Mouse (Mus musculus) erythroid progenitor cell, adult 5-6 weeks (primary cell): Measurements from ENCODE around the gene Dnaaf5. TPM values are rescaled to one million over a fixed set of nuclear protein-coding genes. Genes with fewer than 3 reads are reported as not detected.

Experiments
- ATAC-seq: replicated peaks from 2 replicates; pipeline ENCODE4 v1.8.0; 2016; ENCODE audit warnings: moderate number of reproducible peaks, mild to moderate bottlenecking, moderate TSS enrichment, inconsistent platforms; ENCODE audit not compliant: poor library complexity, low FRiP score, severe bottlenecking
- total RNA-seq, 2 experiments: library from RNA; stranded (forward) in 1 of 2; stranded (reverse) in 1 of 2; fragments of 150-400 nt in 1 of 2; fragments of 186-747, 209-891 nt in 1 of 2; gene quantifications; 2 replicates each; pipeline versions ENCODE4 v1.2.3 to v1.2.4; 2015 to 2017; ENCODE audit warnings: low replicate concordance in 2 of 2

Gene Dnaaf5
- total RNA-seq, 2 experiments from 2014 or later: 1.7 to 3.6 TPM

DNA sequence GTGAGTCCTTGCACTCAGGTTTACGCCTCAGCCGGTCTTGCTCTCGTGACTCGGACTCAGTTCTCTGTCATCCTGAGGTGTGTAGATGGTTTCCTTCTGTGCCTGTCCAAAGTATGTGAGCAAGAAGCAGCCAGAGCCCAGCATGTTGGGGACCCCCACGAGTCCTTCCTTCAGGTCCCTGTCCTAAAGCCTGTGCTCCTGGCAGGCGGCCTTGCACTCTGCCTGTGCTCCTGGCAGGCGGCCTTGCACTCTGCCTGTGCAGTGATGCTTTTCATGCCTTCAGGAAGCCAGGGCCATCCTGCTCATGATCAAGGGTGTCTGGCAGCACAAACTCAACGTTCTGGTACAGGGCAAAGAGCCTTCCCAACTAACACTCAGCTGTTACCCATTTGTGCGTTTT, 33.6 kb downstream of the Dnaaf5 start:
- no peak for ATAC-seq

DNA sequence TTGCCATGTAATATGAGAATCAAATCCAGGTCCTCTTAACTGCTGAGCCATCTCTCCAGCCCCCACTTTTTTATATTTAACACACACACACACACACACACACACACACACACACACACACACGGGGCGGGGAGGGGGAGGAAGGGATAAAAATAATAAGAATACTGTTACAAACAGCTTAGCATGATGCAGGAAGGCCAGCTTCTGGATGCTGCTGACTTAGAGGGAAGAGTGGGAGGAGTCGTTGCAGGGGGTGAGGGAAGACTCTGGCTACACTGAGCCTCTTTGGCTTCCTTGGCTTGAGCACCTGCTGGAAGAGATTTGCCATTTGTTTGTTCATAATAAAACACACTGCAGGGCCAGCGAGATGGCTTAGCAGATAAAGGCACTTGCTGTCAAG, 34.9 kb downstream of the Dnaaf5 start:
- no peak for ATAC-seq

DNA sequence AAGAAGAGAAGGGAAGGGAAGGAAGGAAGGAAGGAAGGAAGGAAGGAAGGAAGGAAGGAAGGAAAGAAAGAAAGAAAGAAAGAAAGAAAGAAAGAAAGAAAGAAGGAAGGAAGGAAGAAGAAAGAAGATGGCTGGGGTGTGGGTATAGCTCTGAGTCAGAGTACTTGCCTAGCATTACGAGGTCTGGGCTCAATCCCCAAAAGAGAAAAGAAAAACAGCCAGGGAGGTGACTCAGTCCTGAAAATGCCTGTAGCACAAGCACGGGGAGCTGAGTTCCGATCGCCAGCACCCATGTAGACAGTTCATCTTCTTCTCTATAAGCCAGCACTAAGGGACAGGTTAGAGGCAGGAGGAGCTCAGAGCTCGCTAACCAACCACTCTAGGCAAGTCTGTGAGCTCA, 39.7 kb downstream of the Dnaaf5 start:
- no peak for ATAC-seq

DNA sequence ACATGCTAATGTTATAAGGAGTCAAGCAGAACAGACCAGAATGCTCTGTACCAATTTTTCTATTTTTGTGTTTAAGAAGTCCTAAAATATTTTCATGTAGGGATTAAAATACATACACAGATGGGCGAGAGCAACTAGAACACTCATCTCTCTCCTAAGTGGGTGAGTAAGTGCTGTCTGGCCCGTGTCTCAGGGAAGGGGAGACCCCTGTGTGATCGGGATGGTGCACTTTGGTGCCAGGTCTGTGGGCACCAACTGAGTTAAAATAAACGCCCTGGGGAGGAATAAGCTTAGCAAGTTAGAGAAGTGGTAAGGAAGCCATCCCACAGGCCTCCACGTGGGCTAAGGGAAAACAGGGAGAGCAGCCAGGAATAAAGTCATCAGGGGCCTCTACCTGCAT, 40.9 kb downstream of the Dnaaf5 start:
- no peak for ATAC-seq

DNA sequence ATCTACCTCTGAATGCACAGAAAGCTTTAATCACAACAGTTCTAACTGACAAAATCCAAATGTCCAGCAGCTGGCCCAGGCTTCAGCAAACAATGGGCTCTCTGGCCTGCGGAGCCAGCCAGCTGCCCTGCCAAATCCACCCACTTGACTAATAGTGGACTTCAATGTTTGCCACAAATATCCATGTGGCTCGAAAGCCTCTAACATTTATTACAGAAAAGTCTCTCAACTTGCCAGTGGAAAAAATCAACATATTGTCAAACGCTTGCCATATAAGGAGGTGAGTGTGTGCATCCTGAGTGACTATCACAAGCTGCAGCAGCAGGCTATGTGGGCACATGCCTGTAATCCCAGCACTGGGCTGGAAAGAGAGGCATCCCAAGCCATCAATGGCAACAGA, 48.8 kb downstream of the Dnaaf5 start:
- no peak for ATAC-seq

DNA sequence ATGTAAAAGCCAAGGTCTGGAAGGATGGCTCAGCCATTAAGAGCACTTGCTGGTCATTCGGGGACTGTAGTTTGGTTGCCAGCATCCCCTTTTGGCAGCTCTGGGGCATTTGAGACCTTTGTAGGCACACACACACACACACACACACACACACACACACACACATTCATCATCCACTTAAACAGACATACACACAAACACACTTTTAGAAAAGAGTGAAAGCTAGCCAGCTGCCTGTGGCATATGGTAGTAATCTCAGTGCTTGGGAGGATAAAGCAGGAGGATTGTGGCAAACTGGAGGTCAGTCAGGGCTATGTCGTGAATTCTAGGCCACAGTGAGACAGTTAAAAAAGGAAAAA, 49.6 kb downstream of the Dnaaf5 start:
- no peak for ATAC-seq

DNA sequence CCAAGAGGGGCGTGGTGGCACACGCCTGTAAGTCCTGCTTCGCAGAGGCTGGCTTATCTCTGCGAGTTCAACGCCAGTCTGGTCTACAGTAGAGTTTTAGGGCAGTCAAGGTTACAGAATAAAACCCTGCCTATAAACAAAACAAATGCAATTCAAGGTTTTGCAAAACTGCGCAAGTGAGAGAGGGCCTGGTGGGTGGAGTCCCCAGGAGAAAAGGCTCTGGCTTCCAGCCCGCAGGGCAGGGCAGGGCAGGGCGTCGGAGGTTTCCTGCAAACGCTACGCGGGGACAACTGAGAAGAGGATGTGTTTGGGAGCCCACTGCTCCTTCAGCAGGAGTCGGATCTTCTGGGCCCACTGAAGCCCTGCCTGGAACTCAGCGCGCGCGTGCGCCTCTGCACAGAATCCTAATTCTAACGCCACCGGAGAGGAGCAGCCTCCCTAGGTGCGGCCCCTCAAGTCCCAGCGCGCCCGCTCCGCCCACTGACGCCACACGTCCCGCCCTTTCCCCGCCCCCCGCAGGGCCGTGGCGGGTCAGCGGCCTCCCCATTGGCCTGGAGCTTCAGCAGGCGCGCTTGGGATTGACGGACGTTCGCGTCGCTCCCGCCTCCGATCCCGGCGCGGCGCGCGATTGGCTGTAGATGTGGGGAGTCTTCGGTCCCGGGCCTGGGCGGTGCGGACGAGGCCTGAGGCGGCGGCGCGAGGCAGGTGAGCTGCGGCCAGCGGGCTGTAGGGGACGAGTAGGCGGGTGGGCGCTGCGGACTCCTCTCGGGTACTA, 50.2 kb downstream of the Dnaaf5 start, which contains the start of gene Sun1:
Sun1 (plus strand) TSS at position 643 of the 775 bp plus-strand sequence.
- peak; percentile 83 for ATAC-seq

DNA sequence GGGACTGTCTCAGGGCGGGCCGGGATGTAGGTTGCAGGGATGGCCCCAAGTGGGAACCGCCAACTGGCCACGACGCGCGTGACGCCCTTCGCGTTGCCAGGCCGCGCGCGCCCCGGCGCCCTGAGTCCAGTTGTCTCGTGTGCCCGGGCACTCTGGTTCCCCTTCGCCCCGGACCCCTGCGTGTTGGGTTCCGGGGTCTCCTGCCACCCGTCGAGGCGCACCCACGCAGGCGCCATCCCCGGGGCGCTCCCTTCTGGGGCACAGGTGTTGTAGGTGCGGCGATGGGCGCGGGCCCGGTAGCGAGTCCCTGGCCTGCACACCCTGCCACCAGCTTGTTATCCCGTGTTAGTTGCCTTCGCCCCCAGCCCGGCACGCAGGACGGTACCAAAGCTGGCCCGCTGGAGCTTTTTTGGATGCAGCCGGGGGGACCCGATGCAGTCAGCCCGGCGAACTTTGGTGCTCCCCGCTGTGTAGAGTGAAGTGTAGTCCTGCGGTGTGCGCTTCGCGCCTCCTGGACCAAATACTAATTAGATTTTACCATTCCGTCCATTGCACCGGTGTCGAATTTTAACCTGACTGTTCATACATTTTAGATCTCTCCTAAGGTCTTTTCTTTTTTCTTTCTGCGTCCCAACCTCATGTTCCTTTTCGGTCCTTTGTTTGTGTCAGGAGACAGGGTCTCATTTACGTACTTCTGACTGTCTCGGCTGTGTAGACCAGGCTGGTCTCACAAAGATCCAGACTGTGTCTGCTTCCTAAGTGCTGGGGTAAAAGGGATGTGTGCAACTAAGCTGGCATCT, 50.9 kb downstream of the Dnaaf5 start:
- no peak; the same call in 1 of the 2 replicates for ATAC-seq

DNA sequence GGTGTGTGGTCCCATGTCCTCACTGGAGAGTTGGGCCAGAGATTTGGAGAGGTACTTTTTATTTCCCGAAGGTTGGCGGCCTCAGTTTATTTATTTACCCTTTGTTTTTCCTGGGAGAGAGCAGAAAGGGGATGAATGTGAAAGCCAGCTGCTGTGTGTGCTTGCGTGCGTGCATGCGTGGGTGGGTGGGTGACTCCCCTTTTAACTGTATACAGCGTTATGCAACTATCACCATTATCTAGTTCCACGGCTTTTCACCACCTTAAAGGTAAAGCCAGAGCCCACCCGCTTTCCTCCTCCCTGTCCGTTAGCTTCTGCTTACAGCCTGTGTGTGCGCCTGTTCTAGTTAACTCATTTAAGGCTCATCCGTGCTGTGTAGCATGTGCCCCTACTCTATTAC, 52.1 kb downstream of the Dnaaf5 start:
- ATAC-seq: no peak

DNA sequence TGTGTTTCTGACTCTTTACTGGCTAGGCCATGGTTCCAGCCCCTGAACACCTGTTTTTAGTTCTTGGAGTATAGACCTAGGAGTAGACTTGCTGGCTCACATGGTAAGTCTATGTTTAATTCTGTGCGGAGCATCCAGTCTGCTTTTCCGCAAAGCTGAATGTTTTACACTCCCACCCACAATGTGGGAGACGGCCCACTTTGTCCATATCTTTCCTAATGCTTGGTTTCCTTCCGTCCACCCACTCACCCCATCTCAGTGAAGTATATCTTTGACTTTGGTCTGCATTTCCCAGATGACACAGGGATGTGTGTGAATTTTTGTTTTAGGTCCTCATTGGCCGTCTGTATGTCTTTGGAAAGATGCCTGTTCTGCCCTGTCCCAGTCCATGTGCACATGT, 53.3 kb downstream of the Dnaaf5 start:
- ATAC-seq: no peak

DNA sequence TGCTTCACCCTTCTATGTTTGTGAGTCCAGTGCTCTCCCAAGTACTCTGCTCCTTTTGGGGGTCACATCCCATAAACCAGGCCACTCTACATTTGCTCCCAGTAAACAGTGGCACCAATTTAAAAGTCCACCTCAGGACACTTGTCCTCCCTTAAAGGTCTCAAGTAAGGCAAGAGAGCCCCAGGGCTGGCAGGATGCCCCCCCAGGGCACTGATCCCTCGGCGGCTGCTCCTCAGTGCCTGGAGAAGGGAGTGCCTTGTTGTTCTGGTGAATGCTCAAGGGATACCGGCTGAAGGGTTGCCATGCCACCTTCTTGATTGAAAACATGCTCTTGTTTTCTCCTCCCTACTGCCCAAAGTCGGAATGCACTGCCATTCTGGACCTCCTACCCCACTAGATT, 56.1 kb downstream of the Dnaaf5 start:
- no peak for ATAC-seq

DNA sequence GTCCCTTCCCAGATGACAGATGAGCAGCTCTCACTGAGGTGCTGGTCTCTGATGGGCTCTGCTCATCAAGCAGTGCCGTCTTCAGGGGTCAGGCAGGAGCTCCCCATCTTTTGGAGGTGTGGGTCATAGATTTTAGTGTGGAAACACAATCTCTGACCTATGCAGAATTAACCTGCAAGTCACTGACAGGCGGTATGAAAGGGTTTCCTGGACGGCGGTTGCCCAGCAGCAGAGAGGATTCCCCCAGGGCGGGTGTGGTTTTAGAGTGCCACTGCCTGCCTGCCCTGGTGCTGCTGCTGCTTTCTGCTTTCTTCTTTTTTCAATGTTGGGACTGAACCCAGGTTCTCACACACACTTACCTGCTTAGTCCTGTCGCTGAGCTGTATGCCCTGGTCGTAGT, 56.5 kb downstream of the Dnaaf5 start:
- no peak for ATAC-seq

DNA sequence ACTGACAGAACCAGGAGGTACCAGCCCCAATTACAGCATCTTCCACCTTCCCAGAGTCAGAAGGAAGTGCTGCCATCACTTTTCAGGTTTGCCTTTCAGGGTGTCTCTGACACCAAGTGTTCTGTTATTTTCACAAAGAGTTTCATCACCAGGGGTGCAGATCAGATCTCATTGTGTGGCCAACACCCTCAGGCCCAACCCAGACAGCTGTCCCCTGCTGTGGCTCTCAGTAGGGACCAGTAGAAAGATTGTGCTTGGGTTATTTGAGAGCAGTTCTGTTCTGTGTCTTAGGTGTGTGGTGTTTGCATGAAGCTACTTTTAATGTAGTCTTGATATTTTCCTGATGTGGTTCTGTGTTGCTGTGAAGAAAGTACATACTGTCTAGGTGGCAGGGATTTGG, 58.2 kb downstream of the Dnaaf5 start:
- ATAC-seq: no peak

DNA sequence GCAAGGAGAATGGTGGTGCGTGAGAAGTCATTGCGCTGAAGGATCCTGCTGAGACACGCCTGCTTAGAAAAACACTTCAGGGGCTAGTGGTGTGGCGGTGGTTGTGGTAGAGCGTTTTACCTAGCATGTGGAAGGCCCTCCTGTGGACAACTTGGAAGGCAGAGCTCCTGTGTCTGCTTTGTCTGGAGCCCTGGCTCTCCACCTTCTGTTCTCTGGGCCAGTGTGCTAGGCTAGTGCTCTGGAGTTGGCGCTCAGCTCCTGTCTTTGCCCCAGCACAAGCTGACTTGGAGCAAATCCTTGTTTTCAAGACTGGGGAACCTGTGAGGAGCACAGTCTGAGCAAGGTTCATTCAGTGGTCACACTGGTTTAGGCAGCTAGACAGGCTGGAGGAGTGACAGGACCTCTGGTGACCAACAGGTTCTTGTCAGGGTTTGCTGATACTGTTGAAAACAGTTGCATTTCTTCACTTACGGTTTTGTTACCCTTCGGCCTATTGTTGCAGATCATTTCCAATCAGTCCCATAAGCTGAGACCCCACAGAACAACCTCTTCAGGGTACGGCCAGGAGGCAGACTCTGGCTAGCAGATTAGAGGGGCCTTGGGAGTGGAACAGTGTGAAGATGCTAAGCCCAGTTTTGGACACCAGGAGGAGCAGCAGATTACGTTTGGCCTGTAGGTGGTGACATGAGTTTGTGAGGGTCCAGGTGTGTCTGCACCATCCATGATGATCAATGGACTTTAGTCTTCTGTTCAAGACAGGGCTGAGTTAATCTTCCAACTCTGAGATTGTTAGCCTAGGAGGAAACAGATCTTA, 59.1 kb downstream of the Dnaaf5 start:
- 0 out of 2 replicates have a peak, but pooled peaks have one; percentile 48 for ATAC-seq

DNA sequence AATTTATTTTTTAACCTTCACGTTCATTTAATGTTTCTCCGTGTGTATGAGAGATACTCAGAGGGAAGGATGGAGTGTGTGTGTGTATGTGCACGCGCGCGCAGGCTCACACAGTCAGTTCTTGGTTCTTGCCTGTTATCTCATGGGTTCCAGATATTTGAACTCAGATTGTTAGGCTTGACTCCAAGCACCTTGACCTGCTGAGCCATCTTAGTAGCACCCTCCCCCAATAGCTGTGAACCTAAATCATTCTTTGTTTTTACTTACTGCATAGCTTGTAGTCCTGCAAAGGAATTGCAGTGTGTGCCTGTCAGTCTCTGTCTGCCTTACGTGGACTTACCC, 59.6 kb downstream of the Dnaaf5 start:
- ATAC-seq: no peak

DNA sequence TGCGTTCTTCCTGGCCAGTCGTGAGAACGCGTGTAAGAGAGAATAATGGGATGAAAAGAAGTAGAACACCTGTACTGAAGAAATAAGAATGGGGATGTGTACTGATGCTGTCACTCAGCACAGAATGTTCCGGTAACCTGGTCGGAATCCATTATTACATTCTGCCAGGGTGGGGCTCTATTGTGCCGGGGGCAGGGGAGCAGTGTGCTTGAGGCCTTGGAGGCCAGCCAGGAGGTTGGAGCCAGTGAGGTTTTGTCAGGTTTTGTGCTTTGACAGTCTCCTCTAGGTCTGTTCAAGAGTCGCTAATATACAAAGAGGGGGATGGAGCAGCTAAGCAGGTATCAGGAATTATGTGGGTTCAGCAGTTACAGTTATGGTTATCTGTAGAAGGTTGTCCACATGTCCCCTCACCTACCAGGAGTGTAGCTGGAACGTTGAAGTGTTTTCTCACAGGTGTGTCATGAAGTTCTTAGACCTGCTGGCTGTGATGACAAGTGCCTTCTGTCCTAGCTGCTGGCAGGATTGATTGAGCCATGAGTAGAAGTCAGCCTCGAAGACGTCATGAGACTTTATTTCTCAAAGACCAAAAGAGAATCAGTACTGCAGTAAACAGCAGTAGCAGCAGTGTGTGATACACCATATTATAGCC, 61.8 kb downstream of the Dnaaf5 start:
- no peak for ATAC-seq

DNA sequence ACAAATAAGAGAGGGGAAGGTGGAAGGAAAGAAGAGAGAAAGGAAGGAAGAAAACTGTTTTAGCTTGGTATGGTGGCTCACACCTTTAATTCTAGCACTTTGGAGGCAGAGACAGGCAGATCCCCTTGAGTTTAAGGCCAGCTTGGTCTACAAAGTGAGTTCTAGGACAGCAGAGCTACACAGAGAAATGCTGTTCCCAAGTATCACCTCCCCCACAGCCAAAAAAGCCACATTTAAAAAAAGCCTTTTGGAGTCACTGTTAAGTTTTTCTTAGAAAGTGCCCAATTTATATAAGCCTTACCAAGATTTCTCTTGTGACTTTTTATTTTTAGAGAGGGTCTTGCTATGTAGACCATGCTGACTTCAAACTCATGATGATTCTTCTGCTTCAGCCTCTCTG, 64.3 kb downstream of the Dnaaf5 start:
- ATAC-seq: no peak

DNA sequence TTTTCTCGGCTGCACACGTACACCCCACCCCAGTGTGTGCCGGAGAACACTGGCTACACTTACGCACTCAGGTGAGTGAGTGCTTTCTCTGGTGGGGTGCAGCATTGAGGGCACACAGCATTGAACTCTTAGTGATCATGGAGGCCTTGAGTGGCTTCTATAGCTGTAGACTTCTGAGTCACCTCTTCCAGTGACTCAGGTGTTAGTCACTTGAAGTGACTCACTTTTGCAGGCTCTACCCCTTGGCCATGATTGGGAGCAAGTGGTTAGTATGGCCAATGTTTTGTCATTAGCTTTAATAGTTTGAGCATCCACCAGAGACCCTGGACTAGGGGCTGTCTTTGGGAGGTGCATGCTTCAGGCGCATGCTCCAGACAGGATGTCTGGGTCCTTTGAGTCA, 65.2 kb downstream of the Dnaaf5 start:
- no peak for ATAC-seq

DNA sequence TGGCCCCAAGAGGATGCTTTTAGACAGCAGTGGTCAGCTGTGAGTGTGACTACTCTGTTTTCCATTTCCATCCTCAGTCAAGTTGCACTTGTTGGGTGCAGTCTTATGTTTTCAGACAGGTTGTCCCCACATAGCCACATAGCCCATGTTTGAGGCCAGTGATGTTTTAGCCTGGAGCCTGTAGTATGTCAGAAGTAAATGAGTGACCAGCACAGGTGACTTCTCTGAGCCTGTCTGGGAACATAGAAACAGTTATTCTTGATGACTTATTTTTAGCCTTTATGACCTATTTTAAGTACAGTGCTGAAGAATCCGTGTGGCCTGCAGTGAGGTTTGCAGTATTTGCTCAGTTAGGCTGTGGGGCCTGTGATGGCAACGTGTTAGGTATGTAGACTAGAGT, 66.1 kb downstream of the Dnaaf5 start:
- no peak for ATAC-seq

DNA sequence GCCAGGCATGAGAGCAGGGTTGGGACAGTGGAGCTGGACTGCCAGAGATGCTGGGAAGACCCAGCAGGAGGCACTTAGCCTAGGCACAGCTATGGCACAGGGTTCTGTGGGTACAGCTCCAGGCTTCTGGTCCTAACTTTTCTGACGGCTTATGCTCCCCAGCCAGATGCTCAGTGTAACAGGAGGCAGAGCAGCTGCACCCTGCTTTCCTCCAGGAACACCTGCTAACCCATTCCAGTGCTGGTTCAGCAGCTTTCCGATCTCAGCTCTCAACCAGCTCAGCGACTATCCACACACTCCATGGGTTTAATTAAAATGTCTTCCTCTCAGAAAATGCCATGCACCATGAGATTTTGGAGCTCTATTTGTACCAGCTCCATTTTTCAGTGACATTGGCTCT, 66.8 kb downstream of the Dnaaf5 start:
- ATAC-seq: no peak
